Mouse (Mus musculus): ENCODE results near the gene Arrb1. TPM values are rescaled to one million over a fixed set of nuclear protein-coding genes. Genes with fewer than 3 reads are reported as not detected.

The Arrb1 gene
- polyA plus RNA-seq, 1 experiment, result 161 TPM

DNA sequence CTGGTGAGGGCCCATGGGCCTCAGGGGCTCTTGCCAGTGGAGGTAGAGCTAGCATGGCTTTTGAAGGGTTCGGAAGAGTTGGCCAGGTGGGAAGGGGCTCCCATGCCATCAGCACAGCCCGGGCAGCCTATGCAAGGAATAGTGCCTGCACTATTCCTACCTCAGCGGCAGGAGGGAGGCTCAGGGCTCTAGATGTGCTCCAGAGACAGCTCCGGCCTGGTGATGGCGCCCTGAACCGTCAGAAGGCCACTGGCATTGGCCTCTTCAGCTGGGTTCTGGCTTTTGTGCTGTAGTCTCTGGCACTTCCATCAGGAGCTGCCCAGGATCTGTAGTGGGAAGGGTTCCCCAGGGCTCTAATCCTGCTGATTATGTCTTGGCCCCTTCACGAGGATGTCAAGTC, 28.0 kb downstream of the Arrb1 start:
- Histone ChIP-seq H3K4me3 (replicated peaks; ENCODE audit: extremely low read depth, low read depth, low read length) (no peak overlapping the region), H3K4me1 (ENCODE audit: control insufficient read depth, insufficient read depth, low read length) (peaks cover 43% of the 10 kb centered on the region)
- WGBS, result 69% methylated on average over 7 of the region's 7 CpGs
- TF ChIP-seq POLR2A (IDR thresholded peaks at IDR 0.05; ENCODE audit: borderline replicate concordance, extremely low read depth, low read depth, low read length) (no peak), CTCF (IDR thresholded peaks at IDR 0.05; ENCODE audit: insufficient read depth, low read length) (no peak)
- no peak for DNase-seq

GRCm38 (mm10) chr7:99565325-99565881, 30.1 kb downstream of the Arrb1 start:
- WGBS, result 39% methylated on average over 8 of the region's 8 CpGs
- Histone ChIP-seq H3K4me1 (ENCODE audit: control insufficient read depth, insufficient read depth, low read length) (peaks cover 40% of the 10 kb centered on the region), H3K4me3 (replicated peaks; ENCODE audit: extremely low read depth, low read depth, low read length) (no peak overlapping the region)
- peak; percentile 24 for DNase-seq
- TF ChIP-seq CTCF (IDR thresholded peaks at IDR 0.05; ENCODE audit: insufficient read depth, low read length), result no peak
- no peak for TF ChIP-seq POLR2A (IDR thresholded peaks at IDR 0.05; ENCODE audit: borderline replicate concordance, extremely low read depth, low read depth, low read length)

GRCm38 (mm10) chr7:99570680-99571079, 35.4 kb downstream of the Arrb1 start:
- TF ChIP-seq POLR2A (IDR thresholded peaks at IDR 0.05; ENCODE audit: borderline replicate concordance, extremely low read depth, low read depth, low read length) (no peak), CTCF (IDR thresholded peaks at IDR 0.05; ENCODE audit: insufficient read depth, low read length) (no peak)
- DNase-seq, result no peak
- 43% methylated on average over 5 of the region's 5 CpGs for WGBS
- Histone ChIP-seq H3K4me1 (ENCODE audit: control insufficient read depth, insufficient read depth, low read length) (peaks cover 25% of the 10 kb centered on the region), H3K4me3 (replicated peaks; ENCODE audit: extremely low read depth, low read depth, low read length) (peak overlapping the region; percentile 25)

DNA sequence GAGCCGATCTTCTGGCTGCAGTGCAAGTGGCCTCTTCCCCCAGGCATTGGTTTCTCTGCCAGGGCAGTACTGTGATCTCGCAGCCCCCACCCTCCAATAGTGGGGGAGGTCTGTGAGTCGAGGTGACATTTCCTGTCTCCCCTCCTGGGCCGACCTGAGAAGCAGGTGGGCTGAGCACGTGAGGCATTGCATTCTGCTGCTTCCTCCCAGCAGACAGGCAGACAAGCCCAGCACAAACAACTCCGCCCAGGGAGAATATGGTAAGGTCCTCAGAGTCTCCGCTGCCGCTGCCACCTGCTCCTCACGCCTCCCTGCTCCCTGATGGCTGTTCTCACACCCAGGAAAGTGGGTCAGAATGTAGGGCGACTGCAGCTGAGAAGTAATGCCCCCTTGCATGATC, 37.7 kb downstream of the Arrb1 start:
- no peak for DNase-seq
- no peak for TF ChIP-seq CTCF (IDR thresholded peaks at IDR 0.05; ENCODE audit: insufficient read depth, low read length)
- no peak for TF ChIP-seq POLR2A (IDR thresholded peaks at IDR 0.05; ENCODE audit: borderline replicate concordance, extremely low read depth, low read depth, low read length)
- H3K4me3 ChIP-seq (replicated peaks; ENCODE audit: extremely low read depth, low read depth, low read length), result no peak overlapping the region
- H3K4me1 ChIP-seq (ENCODE audit: control insufficient read depth, insufficient read depth, low read length), result peaks cover 23% of the 10 kb centered on the region
- WGBS, result 30% methylated on average over 10 of the region's 10 CpGs

- no peak for DNase-seq
- peaks cover 20% of the 10 kb centered on the region for H3K4me1 ChIP-seq (ENCODE audit: control insufficient read depth, insufficient read depth, low read length)
- 45% methylated on average over 4 of the region's 4 CpGs for WGBS
- no peak for TF ChIP-seq CTCF (IDR thresholded peaks at IDR 0.05; ENCODE audit: insufficient read depth, low read length)
- TF ChIP-seq POLR2A (IDR thresholded peaks at IDR 0.05; ENCODE audit: borderline replicate concordance, extremely low read depth, low read depth, low read length), result no peak
- no peak overlapping the region for H3K4me3 ChIP-seq (replicated peaks; ENCODE audit: extremely low read depth, low read depth, low read length)
Measured at GRCm38 (mm10) chr7:99573351-99573750, 38.1 kb downstream of the Arrb1 start.

- no peak overlapping the region for H3K4me3 ChIP-seq (replicated peaks; ENCODE audit: extremely low read depth, low read depth, low read length)
Measured at GRCm38 (mm10) chr7:99578246-99578645, 43.0 kb downstream of the Arrb1 start.

DNA sequence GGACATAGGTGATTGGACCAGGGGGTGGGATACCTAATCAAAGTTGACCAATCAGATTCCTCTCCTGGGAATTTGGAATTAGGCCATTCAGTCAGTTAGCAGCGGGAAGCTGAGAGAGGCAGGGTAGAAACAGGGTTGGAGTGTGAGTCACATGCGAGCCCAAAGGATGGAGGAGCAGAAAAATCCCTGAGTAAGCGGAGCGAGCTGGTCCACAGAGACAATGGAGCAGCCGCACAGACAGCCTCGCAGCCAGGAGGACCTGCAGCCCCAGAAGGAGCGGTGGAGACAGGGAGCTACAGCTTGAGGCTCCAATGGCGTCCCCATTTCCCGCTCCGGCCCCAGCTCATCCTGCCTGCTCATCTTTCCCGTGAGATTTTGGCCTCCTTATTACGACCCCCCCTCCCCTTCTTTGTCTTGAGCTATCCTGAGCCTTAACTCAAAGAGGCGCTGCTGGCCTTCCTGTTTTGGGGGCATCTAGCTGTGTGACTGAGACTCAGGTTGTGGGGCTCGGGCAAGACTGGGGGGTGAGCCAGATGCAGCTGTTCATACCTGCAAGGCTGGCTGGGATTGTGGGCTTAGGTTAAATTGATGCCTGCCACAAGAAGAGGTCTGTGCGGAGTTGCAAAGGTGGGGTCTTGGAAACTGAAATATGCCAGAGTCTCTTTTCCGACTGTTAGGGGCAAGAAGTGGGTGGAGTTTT, 44.4 kb downstream of the Arrb1 start:
- peaks cover 6% of the 10 kb centered on the region for H3K4me1 ChIP-seq (ENCODE audit: control insufficient read depth, insufficient read depth, low read length)
- WGBS, result 37% methylated on average over 16 of the region's 16 CpGs
- H3K4me3 ChIP-seq (replicated peaks; ENCODE audit: extremely low read depth, low read depth, low read length), result no peak overlapping the region
- no peak for DNase-seq
- TF ChIP-seq CTCF (IDR thresholded peaks at IDR 0.05; ENCODE audit: insufficient read depth, low read length) (no peak), POLR2A (IDR thresholded peaks at IDR 0.05; ENCODE audit: borderline replicate concordance, extremely low read depth, low read depth, low read length) (no peak)

More at GRCm38 (mm10) chr7:99578246-99578645, 43.0 kb downstream of the Arrb1 start:
- TF ChIP-seq CTCF (IDR thresholded peaks at IDR 0.05; ENCODE audit: insufficient read depth, low read length) (no peak), POLR2A (IDR thresholded peaks at IDR 0.05; ENCODE audit: borderline replicate concordance, extremely low read depth, low read depth, low read length) (no peak)
- DNase-seq, result no peak
- 61% methylated on average over 3 of the region's 3 CpGs for WGBS
- H3K4me1 ChIP-seq (ENCODE audit: control insufficient read depth, insufficient read depth, low read length), result peaks cover 8% of the 10 kb centered on the region

DNA sequence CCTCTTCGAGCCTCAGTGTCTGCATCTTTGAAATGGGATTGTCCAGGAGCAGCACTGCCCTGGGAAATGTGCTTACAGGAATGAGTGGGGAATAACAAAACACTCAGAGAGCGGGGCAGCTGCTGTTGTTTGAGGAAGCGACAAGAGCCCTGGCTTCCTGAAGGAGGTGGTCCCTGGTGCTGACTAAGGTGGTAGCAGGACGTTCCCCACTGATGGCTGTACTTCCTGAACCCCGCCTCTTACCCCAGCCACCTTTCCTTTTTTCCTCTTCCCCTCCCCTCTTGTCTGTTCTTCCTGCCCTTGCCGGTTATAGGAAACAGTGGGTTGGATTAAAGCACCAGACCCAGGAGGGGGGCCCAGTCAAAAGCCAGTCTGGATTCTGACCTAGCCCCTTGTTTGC, 45.0 kb downstream of the Arrb1 start:
- 32% methylated on average over 6 of the region's 6 CpGs for WGBS
- Histone ChIP-seq H3K4me1 (ENCODE audit: control insufficient read depth, insufficient read depth, low read length) (peaks cover 3% of the 10 kb centered on the region), H3K4me3 (replicated peaks; ENCODE audit: extremely low read depth, low read depth, low read length) (no peak overlapping the region)
- DNase-seq, result no peak
- TF ChIP-seq CTCF (IDR thresholded peaks at IDR 0.05; ENCODE audit: insufficient read depth, low read length) (no peak), POLR2A (IDR thresholded peaks at IDR 0.05; ENCODE audit: borderline replicate concordance, extremely low read depth, low read depth, low read length) (no peak)

DNA sequence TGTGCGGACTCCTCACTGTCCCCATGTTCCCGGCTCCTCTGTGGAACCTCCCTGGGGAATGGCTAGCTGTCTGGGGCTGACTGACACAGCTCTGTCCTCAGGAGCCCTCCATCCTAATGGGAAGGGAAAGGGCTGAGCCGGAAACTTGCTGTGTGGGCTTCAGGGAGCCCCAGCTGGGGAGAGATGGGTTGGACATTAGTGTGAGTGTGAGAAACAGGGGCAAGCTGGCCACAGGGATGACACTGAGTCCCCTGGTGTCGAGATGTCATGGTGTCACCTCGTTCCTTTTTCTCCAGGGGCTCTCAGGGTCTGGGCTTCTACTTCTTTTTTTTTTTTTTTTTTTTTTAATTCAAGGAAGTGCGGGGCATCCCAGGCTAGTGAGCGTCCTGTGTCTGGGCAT, 47.0 kb downstream of the Arrb1 start:
- no peak for DNase-seq
- WGBS, result 54% methylated on average over 7 of the region's 7 CpGs
- TF ChIP-seq CTCF (IDR thresholded peaks at IDR 0.05; ENCODE audit: insufficient read depth, low read length) (no peak), POLR2A (IDR thresholded peaks at IDR 0.05; ENCODE audit: borderline replicate concordance, extremely low read depth, low read depth, low read length) (no peak)
- Histone ChIP-seq H3K4me1 (ENCODE audit: control insufficient read depth, insufficient read depth, low read length) (peaks cover 3% of the 10 kb centered on the region), H3K4me3 (replicated peaks; ENCODE audit: extremely low read depth, low read depth, low read length) (no peak overlapping the region)

- TF ChIP-seq CTCF (IDR thresholded peaks at IDR 0.05; ENCODE audit: insufficient read depth, low read length) (no peak), POLR2A (IDR thresholded peaks at IDR 0.05; ENCODE audit: borderline replicate concordance, extremely low read depth, low read depth, low read length) (no peak)
- peaks cover 3% of the 10 kb centered on the region for H3K4me1 ChIP-seq (ENCODE audit: control insufficient read depth, insufficient read depth, low read length)
- no peak overlapping the region for H3K4me3 ChIP-seq (replicated peaks; ENCODE audit: extremely low read depth, low read depth, low read length)
- no peak for DNase-seq
- WGBS, result 55% methylated on average over 4 of the region's 4 CpGs
Measured at GRCm38 (mm10) chr7:99582867-99583266, 47.6 kb downstream of the Arrb1 start.
